Mouse (Mus musculus) brain, embryonic 14.5 days (tissue): ENCODE results near the gene Pitpnb.

Experiments
- CTCF ChIP-seq: fragments of 200-500 bp; IDR thresholded peaks from 2 replicates; pipeline ENCODE4 v1.5.1; 2012; ENCODE audit warnings: inconsistent platforms, mild to moderate bottlenecking, moderate library complexity, borderline replicate concordance; ENCODE audit not compliant: insufficient read depth, insufficient read length; ENCODE audit errors: extremely low read depth
- POLR2A ChIP-seq: fragments of 200-500 bp; IDR thresholded peaks from 2 replicates; pipeline ENCODE4 v1.6.1; 2012; ENCODE audit warnings: mild to moderate bottlenecking, inconsistent platforms, borderline replicate concordance; ENCODE audit not compliant: poor library complexity, insufficient read depth, insufficient read length, severe bottlenecking; ENCODE audit errors: extremely low read depth

DNA sequence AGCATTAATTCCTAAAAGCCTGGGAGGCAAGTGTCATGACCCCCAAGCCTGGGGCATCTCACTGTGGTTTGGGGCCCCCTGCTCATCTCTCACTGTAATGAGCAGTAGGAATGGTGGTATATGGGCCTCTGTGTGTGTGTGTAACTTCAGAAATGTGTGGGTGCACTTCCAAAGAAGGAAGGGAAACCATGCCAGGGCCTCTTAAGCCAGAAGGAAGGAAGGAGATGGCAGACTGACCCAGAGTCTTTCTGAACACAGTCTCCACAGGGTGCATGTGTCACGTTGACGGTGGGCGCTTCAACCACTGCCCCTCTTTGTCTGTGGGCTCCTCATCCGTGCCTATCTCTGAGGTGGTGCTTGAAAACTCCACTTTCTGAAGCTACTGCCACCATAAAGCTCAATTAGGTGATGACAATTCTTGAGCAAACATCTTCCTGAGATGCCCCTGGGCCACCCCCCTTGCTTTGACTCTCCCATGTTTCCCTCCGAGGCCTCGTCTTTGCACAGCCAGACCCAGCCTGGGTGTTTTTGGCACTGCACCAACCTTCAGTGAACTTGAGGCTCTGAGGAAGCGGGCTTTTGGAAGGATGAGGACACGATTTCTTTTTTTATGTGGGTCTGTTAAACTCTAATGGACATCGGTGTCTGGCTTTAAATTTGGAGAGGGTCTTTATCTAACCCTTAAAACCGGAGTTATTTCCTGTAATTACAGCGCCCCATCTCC is 100.6 kb downstream of the Pitpnb start:
- TF ChIP-seq POLR2A (no peak), CTCF (no peak)
